Mouse (Mus musculus) thymus, adult 18-20 months (tissue): ENCODE data around the gene D8Ertd738e.
A peak's percentile ranks its signal among the peaks of the same experiment; 100 is the strongest.

Source experiments
- DNase-seq, 2 experiments: peaks; one replicate each; pipeline ENCODE4 v3.0.0; 2022; ENCODE audit warnings: mixed read lengths in 2 of 2

D8Ertd738e gene

DNA sequence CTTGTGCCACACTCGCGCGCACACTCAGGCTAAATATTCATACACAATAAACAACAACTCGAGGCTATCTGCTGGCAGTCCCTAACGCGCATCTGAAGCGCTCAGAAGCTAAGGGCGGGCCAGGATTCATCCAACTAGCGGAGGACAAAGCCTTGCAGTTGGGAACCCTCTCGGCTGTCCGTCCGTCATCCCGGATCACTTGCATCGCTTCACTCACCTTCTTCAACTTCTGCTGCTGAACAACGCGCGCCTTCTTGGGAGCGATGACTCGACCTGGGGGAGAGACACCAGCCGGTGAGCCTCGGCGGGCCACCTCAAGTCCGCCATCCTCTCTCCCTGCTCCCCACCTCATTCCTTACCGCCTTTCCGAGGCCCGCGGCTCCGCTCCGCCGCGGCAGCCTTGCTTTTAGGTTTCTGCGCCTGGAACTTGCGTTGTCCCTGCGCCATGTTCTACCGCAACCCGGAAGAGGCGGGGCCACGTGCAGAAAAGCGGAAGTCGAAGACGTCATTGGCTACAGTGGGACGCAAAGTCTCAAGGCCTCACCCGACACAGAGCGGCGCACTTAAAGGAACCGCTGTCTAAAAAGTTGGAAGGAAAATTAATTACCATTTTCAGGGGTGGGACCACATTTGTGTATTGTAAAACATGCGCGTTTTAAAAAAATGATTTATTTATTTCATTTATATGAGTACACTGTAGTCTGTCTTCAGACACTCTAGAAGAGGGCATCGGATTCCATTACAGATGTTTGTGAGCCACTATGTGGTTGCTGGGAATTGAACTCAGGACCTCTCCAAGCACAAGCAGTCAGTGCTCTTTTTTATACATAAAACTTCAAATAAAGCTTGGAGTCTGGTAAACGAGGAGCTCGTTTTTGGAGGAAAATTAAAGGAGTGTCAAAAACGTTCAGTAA is at the start of gene D8Ertd738e:
D8Ertd738e (minus strand) TSS at position 463 of the 914 bp plus-strand sequence.
- DNase-seq, result peak; percentile 74 to 82

DNA sequence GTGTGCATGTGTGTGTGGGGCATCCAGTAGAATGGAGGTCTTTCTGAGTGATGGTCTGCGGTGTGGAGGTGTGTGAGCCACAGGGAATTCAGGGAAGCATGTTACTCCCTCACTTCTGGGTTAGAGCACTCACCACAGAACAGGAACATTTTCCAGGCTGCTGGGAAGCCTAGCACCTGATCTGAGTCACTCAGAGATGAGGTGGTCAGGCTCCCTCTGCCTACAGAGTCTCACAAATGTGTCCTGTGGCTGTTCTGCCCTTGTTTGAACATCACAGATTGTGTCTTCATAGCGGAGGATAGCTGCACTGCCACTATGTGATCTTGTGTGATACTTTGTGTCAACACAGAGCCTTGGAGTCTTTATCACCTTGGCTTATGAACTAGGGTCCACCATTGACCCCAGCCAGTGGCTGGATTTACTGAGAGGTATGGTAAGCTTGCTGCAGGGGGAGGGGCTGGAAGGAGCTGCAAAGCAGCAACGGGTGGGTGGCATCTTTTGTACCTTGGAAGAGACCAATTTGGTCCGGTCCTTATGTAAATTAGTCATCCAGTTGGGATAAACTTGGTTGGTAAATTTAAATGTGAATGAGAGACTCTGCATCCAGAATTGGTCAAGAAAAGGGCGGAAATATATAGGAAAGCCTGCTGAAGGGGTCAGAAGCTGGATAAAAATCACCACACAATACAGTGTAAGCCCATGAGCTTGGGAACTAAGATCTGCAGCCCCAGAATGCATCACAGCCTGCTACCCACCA is 47.7 kb upstream of the D8Ertd738e start:
- no peak for DNase-seq

DNA sequence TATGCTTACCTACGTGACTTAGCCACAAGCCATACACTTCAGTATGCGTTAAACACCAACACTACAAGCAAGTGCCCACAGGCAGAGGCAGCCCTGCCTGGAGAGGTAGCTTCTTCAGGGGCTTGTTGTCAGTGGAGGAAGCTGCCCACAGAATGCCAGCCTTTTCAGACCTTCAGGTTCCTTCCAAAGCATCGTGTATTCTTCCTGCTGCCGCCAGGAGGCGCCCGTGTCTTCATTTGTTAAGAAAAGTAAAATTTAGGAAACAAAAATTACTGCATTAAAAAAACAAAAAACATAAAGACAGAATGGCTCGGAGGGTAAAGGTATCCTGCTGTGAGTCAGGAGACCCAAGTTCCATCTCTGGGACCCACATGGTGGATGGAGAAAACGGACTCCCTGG is 42.2 kb upstream of the D8Ertd738e start:
- DNase-seq, result no peak

DNA sequence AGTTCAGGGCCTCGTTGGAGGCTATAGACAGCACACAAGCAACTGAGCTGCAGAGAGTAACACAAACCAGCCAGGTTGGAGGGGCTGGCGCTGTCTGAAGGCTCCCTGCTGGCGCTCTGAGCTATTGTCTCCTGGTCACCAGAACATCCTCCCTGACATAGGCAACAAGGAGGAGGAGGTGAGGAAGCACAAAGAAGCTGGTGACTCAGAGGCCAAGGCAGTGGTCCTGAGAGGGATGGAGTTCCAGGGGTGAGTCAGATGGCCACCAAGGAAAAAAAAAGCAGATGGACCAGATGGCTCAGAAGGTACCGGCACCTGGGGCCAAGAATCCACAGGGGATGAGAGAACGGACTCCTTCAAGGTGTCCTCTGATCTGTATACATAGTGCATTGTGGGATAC is 41.6 kb upstream of the D8Ertd738e start:
- DNase-seq, result no peak

DNA sequence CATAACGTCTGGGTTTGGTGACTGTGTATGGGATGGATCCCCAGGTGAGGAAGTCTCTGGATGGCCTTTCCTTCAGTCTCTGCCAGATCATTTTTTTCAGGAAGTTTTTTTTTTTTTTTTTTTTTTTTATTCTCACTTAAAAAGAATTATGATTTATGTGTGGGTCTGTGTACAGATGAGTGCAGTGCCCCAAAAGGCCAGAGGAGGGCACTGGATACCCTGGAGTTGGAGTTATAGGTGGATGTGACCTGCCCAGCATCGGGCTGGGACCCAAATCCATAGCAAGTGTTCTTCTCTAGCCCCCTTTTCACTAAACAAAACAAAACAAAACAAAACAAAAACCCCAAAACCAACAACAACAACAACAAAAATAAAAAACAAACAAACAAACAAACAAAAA is 39.4 kb upstream of the D8Ertd738e start:
- no peak for DNase-seq

DNA sequence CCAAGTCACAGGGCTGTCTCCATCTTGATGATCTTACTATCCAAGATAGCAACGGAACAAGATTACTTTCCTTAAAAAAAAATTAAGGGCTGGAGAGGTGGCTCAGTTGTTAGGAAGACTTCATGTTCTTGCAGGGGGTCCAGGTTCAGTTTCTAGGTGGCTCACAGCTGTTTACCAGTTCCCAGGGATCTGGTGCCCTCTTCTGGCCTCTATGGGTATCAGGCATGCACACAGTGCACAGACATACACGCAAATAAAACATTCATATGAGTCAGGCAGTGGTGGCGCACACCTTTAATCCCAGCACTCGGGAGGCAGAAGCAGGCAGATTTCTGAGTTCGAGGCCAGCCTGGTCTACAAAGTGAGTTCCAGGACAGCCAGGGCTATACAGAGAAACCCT is 36.1 kb upstream of the D8Ertd738e start:
- DNase-seq, result peak in 1 of 2 experiments; percentile 26

DNA sequence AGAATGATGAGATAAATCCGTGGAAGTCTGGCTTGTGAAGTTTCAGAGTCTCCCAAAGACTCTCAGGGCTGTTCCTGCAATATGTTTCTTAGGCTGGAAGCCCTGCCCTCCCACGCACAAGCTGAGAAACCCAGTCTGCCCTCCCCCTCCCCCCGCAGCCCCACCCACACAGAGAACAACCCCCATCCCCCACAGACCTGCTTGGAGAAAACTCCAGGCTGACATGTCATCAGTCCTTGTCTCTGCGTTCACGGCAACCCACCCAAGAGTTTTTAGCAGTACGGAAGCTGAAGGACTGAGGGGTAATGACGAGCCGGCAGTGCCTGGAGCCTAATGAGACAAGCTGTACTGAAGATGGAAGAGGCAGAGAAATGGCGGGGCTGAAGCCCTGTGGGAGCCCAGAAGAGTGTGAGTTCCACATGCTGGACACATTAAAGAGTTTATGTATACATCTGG is 35.1 kb upstream of the D8Ertd738e start:
- no peak for DNase-seq

DNA sequence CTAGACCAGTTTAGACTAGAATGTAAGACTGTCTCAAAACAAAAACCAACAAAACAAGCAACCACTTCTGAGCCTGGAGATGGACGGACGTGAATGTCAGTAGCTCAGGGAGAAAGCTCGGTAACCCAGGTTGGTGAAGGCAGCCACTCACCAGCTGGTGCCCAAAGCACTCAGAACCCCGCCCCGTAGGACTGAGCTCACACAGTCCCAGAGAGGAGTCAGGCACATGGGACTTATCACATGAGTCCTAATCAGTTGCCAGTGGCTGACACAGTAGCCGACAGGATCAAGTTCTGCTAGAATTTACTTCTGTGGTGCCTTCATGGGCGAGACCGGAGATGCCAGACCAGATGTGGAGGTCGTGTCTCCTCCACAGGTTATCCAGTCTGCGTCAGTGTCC is 31.3 kb upstream of the D8Ertd738e start:
- DNase-seq, result no peak

DNA sequence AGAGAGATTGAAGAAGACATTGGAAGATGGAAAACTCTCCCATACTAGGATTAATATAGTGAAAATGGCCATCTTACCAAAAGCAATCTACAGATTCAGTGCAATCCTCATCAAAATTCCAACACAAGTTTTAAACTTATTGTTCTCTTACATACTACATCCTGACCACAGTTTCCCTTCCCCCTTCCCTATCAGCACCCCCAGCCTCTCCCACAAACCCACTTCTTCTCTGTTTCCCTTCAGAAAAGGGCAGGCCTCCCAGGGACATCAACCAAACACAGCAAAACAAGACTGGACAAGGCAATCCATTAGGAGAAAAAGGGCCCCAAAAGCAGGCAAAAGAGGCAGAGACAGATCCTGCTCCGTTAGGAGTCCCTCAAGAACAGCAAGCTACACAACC is 26.9 kb upstream of the D8Ertd738e start:
- DNase-seq, result no peak

DNA sequence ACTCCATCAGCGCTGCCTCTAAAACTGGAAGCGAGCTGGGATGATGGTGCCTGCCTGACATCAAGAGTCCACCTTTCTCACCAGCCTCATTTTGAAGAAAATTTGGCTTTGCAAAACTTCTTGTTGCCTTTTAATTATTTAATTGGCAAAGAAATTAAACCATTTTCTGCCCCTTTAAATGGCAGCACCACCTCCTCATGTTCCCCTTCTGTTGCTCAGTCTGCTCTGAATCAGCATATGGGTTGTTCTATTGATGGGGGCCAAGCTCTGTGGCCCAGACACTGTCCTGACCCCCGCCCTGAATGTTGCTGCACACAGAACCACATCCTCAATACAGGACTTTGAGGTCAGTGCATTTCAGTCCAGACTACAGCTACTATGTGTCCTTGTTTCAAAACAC is 24.4 kb upstream of the D8Ertd738e start:
- DNase-seq, result no peak

DNA sequence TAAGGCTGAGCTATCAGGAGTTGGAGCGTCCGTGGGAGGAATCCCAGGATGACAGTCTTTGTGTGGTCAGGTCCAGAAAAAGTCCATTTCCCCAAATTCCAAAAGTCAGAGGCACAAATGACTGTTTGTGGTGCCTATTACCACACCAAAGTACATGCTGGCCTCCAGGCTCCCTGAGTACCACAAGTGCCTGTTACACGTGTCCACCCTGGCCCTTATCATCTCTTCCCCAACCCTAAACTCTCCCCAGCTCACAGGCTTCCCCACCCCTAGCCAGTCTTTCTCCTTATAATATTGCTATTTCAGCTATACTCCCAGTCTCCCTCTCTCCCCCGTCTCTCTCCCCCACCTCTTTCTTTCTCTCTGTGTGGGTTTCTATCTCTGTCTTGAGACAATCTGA is 22.8 kb upstream of the D8Ertd738e start:
- no peak for DNase-seq

DNA sequence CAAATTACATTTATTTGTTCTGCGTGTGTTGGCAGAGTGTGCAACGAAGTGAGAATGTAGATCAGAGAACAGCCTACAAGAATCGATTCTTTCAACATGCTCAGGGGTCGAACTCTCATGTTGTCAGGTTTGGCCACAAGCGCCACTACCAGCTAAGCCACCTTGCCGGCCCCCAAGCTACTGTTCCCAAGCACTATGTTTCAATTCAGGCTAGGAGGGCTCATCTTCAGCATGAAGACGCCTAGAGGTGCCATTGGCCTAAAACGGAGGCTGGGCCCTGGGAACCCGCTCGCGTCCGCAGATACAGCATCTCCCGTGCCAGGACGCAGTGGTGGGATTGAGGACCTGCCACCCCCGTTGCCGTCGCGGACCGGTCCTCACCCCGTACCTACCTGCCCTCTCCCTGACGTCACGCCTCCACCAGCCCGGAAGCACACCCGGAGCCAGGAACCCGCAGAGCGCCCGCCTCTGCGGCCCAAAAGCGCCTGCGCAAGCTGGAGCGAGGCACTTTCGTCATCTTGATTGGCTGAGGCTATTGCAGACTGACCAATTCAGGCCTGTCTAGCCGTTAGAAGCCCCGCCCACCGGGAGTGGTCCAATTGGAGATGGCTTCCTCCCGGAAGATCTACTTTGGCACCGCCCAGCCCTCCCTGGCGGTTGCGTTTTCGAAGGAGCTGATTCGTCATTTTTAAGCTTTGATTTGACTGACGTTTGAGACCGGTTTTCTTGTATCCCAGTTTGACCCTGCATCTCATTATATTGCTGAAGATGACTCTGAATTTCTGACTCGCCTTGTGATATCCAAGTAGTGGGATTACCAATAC is 20.6 kb upstream of the D8Ertd738e start, which contains the start of gene Ccdc130:
Ccdc130 (minus strand) TSS at position 431 of the 824 bp plus-strand sequence.
- peak; percentile 99 to 100 for DNase-seq

DNA sequence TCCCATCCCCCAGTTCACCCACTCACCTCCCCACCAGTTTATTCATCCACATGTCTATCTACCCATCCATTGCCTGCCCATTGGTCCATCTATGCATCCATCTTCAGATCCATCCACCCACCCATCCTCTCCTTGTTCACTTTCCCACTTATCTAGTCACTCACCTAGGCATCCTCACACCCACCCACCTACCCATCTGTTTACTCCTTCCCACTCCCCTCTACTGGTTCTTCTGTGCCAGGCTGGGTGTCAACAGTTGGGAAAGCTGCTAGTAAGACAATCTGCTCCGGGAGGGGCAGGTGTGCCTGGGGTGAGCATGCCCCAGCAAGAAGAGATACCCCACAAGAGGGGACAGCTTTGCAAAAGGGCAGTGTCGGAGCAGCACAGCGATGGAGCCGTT is 11.6 kb upstream of the D8Ertd738e start:
- no peak for DNase-seq

DNA sequence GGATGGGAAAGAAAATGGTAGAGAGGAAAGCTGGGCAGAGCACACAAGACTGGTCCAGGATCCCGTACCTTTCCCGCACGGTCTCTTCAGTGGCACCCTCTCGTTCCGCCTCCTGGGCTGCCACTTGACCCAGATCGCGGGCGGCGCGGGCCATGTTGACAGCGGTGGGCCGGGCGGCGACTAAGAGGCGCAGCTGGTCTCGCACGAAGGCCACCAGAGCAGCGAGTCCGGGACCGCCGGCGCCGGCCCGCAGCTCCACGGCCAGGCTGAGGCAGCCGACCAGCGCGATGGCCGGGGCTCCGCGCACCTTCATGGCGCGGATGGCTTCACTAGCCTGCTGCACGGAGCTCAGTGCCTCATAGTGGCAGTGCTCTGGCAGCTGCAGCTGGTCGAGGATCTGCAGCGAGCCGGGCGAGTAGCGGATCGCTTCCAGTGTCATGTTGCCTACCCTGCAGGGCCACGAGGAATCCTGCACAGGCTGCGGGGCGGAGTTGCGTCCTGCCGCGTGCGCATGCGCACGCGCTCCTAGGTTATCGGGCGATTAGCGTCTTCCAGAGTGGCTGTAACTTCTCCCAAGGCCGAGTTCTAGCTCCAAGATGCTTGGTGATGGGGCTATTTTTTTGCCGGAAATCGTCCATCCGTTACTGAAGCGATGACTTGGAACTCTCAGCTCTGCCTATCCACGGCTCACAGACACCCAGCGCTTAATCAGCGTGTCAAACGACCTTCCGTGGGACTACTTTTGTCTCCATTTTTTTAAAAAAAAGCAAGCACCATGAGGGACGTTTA is 7.5 kb upstream of the D8Ertd738e start, which contains the start of gene Mri1:
Mri1 (minus strand) TSS at position 505 of the 789 bp plus-strand sequence.
- peak; percentile 65 to 71 for DNase-seq

DNA sequence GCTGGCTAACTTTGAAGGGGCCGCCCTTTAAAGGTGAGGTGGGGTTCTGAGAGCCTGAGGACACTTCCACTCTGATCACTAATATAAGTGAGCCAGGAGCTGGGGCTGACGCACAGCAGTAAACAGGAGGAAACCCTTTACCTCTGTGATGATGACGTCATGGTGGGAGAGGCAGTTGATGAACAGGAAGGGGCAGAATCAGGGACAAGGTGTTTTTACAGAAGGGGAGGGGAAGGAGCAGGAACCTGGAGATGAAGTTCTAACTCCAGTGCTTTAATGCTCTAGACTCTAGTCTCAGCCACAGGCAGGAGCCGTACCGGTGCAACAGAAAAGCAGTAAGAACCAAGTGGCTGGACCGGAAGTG is 6.9 kb upstream of the D8Ertd738e start:
- no peak for DNase-seq

DNA sequence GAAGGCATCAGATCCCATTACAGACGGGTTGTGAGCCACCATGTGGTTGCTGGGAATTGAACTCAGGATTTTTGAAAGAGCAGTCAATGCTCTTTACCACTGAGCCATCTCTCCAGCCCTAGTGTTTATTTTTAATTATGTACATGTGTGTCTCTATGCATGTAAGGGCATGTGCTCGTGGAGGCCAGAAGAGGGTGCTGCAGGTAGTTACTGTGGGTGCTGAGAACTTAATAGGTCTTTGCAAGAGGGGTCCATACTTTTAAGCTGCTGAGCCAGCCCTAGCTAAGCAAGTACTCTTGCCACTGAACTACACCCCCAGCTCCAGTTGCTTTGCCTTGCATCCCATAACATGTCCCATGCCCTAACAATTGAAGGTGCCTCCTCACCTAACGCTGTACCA is 6.3 kb upstream of the D8Ertd738e start:
- no peak for DNase-seq

DNA sequence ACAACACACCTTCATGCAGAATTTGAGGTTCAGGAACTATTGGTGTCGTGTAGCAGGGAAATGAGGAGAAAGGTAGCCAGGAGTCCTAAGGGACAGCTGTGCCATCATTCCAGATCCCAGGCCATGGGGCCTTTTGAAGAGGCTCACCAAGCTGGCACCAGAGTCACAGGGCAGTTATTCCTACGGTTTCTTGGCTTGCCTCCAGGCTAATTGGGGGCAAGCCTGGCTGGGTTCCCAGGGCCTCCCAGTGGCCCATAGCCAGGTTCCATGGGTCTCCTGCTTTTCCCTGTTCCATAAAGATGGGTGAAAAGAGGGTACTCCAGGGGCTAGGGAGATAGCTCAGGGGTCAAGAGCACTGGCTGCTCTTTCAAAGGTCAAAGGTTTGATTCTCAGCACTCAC is 7.7 kb downstream of the D8Ertd738e start:
- no peak for DNase-seq

DNA sequence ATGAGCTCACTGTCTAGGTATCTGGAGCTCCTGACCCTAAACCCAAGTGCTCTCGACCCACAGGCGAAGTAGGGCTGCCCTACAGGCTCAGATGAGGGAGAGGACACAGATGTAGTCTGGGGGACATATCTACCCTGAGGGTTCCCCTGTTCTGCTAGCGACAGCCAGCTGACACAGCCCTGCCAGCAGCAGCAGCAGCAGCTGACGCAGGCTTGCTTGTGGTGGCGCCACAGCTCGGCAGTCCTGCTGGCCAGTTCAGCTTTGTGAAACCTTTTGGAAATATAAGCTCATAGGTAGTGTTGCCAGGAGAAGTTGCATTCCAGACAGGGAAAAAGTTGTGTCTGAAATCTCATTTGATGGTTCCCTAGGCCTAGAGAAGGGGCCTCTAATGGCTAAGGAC is 8.4 kb downstream of the D8Ertd738e start:
- DNase-seq, result no peak

DNA sequence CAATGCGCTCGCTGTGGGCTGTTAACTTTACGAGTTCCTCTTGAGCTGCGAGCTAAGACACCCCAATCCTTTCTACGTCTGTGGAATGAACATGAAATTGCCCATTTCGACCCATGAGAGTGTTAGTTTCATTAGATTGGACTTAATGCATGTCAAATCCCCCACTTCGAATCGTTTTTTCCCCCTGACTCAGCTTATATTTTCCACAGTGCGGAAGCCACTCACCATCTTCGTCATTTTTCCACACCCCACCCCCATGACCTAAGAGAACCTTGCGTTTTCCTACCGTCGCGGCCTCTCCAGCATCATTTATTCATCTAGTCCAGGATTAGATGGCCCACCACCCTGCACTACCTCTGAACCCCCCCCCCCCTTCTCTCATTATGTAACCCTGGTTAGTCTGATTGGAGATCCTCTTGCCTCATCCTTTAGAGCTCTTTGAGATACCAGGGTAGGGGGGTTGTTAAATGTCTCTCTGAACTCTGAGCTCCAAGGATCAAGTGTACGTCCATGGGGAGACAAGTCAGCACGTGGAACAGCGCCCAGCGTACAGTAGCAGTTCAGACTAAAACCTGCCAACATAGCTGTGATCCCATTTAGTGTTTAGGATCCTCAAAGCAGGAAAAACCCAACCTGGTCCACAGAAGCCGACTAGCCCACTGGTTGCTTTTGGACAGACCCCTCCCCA is 11.8 kb downstream of the D8Ertd738e start:
- peak in 1 of 2 experiments; percentile 31 for DNase-seq

DNA sequence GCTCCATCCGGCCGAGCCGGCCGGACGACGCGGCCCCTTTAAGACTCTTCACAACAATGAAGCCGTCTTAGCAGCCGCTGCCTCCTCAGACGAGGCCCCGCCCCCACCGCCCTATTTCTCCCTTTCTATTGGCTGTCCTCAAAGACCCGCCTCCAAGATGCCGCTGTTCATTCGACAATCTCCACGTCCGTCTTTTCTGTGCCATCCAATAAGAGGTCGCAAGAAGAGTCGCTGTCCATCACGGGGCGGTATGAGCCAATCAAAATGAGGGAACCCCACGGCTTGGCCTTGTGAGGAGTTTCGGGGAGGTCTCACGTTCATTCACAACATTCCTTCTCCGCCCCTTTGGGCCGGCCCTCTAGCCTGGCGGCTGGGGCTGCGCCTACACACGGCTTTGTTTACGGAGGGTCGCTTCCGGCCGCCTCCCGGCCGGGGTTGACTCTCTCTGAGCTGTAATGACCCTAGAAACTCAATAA is 12.5 kb downstream of the D8Ertd738e start, which contains the start of gene Zswim4:
Zswim4 (minus strand) TSS at position 58 of the 476 bp plus-strand sequence.
- peak; percentile 96 to 99 for DNase-seq

DNA sequence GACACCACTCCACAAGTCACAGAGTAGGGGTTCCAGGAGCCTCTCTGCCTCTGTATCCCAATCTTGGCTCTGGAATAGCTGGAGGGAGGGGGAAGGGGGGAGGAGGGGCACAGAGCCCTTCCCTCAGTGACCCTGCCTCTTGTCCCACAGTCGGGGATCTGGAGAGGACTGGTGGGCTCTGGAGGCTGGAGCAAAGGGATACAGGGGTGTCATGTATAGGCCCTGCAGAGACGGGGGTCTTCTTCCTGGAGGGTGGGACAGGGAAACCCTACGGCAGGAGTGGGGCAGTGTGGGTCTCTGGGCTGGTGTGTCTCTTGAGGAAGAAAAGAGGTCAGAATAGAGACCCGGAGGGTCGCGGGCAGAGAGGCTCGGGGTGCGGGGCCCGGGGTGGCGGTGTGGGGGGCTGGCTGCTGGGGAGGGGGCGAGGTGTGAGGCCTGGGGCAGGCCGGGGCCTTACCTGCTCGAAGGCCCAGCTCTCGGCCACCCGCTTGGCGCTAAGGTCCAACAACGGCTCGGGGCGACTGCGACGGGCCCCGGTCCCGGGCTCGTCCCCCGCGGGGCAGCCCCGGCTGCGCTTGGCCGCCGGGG is 13.0 kb downstream of the D8Ertd738e start:
- no peak for DNase-seq
